Mouse (Mus musculus): ENCODE results near the gene Asic2. TPM values are rescaled to one million over a fixed set of nuclear protein-coding genes. Genes with fewer than 3 reads are reported as not detected.

Gene Asic2
- total and polyA plus RNA-seq, 2 experiments from 2014 or later, result 19.8 to 60.2 TPM

- no peak overlapping the region for H3K4me2 ChIP-seq (ENCODE audit: low read depth, low read length, poor library complexity, severe bottlenecking)
- no peak overlapping the region for H3K4me3 ChIP-seq (ENCODE audit: low read depth, low read length)
- no peak for TF ChIP-seq CTCF (IDR thresholded peaks at IDR 0.05)
- no peaks in the 10 kb centered on the region for H3K27me3 ChIP-seq (ENCODE audit: insufficient read depth, low read length)
- H3K36me3 ChIP-seq (ENCODE audit: insufficient read depth, low read length), result no peaks in the 10 kb centered on the region
- H3K9ac ChIP-seq (replicated peaks; ENCODE audit: low read length, poor library complexity, severe bottlenecking), result no peak overlapping the region
- 45% methylated on average over 3 of the region's 3 CpGs for WGBS
- peak; percentile 44 for DNase-seq (ENCODE audit: low spot score)
- peaks cover 5% of the 10 kb centered on the region; the same call in 1 of the 2 replicates for H3K4me1 ChIP-seq (ENCODE audit: insufficient read depth, low read length)
- no peak overlapping the region for H3K27ac ChIP-seq (ENCODE audit: low read depth, low read length)
- no peaks in the 10 kb centered on the region for H3K9me3 ChIP-seq (ENCODE audit: low read length)
- no peak for ATAC-seq (ENCODE audit: low FRiP score)
Observed at GRCm38 (mm10) chr11:81737777-81738176, 230.5 kb downstream of the Asic2 start.

DNA sequence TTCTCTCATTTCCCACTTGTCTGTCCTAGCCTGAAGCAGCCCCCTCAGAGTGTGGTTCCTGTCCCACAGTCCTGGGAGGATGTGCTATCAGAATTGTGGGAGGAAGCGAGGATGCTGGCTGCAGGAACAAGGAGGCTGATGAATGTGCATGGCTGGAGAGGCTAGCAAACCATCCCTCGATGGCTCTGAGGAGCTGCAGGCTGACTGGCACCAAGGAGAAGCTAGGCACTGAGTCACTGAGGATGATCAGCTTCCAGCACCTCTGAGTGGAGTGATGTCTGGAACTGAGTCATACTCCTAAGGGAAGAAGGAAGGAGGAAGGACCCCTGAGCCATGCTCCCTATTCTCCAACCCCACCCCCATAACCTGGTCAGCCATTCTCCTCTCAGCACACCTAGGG, 246.2 kb downstream of the Asic2 start:
- WGBS, result 86% methylated on average over 2 of the region's 2 CpGs
- Histone ChIP-seq H3K4me3 (ENCODE audit: low read depth, low read length) (no peak overlapping the region), H3K27me3 (ENCODE audit: insufficient read depth, low read length) (no peaks in the 10 kb centered on the region), H3K9me3 (ENCODE audit: low read length) (no peaks in the 10 kb centered on the region), H3K36me3 (ENCODE audit: insufficient read depth, low read length) (no peaks in the 10 kb centered on the region), H3K27ac (ENCODE audit: low read depth, low read length) (no peak overlapping the region), H3K4me2 (ENCODE audit: low read depth, low read length, poor library complexity, severe bottlenecking) (no peak overlapping the region), H3K9ac (replicated peaks; ENCODE audit: low read length, poor library complexity, severe bottlenecking) (no peak overlapping the region), H3K4me1 (ENCODE audit: insufficient read depth, low read length) (no peaks in the 10 kb centered on the region)
- no peak for TF ChIP-seq CTCF (IDR thresholded peaks at IDR 0.05)
- DNase-seq (ENCODE audit: low spot score) (no peak), ATAC-seq (ENCODE audit: low FRiP score) (no peak)

DNA sequence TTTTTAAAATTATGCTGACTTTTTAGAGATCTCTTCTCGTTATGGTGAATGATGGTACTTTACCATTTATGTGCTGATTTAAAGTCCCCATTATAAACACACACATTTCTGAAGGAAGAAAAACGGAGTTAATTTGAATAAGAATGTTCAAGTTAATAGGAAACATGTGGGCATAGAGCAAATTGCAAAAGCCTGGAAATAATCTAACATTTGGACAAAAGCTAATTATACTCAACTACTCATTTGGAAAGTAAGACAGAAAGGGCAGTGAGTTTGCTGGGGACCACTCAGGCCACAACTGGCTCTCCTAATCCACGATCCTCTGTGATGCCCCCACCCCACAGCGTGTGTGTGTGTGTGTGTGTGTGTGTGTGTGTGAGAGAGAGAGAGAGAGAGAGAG, 253.5 kb downstream of the Asic2 start:
- ATAC-seq (ENCODE audit: low FRiP score), result no peak
- Histone ChIP-seq H3K4me1 (ENCODE audit: insufficient read depth, low read length) (no peaks in the 10 kb centered on the region), H3K4me3 (ENCODE audit: low read depth, low read length) (no peak overlapping the region), H3K36me3 (ENCODE audit: insufficient read depth, low read length) (no peaks in the 10 kb centered on the region), H3K4me2 (ENCODE audit: low read depth, low read length, poor library complexity, severe bottlenecking) (no peak overlapping the region), H3K9me3 (ENCODE audit: low read length) (no peaks in the 10 kb centered on the region), H3K27me3 (ENCODE audit: insufficient read depth, low read length) (no peaks in the 10 kb centered on the region), H3K27ac (ENCODE audit: low read depth, low read length) (no peak overlapping the region), H3K9ac (replicated peaks; ENCODE audit: low read length, poor library complexity, severe bottlenecking) (no peak overlapping the region)
- no peak for TF ChIP-seq CTCF (IDR thresholded peaks at IDR 0.05)
- DNase-seq (ENCODE audit: low spot score), result no peak
- 64% methylated on average over 4 of the region's 4 CpGs for WGBS

GRCm38 (mm10) chr11:81706996-81707395, 261.3 kb downstream of the Asic2 start:
- TF ChIP-seq CTCF (IDR thresholded peaks at IDR 0.05), result no peak
- Histone ChIP-seq H3K27me3 (ENCODE audit: insufficient read depth, low read length) (no peaks in the 10 kb centered on the region), H3K9me3 (ENCODE audit: low read length) (no peaks in the 10 kb centered on the region), H3K4me3 (ENCODE audit: low read depth, low read length) (no peak overlapping the region), H3K4me2 (ENCODE audit: low read depth, low read length, poor library complexity, severe bottlenecking) (no peak overlapping the region), H3K4me1 (ENCODE audit: insufficient read depth, low read length) (no peaks in the 10 kb centered on the region), H3K36me3 (ENCODE audit: insufficient read depth, low read length) (no peaks in the 10 kb centered on the region), H3K27ac (ENCODE audit: low read depth, low read length) (no peak overlapping the region), H3K9ac (replicated peaks; ENCODE audit: low read length, poor library complexity, severe bottlenecking) (no peak overlapping the region)
- ATAC-seq (ENCODE audit: low FRiP score) (no peak), DNase-seq (ENCODE audit: low spot score) (no peak)
- 60% methylated on average over 5 of the region's 5 CpGs for WGBS

- ATAC-seq (ENCODE audit: low FRiP score), result no peak
- Histone ChIP-seq H3K9me3 (ENCODE audit: low read length) (no peaks in the 10 kb centered on the region), H3K27ac (ENCODE audit: low read depth, low read length) (no peak overlapping the region), H3K36me3 (ENCODE audit: insufficient read depth, low read length) (no peaks in the 10 kb centered on the region), H3K9ac (replicated peaks; ENCODE audit: low read length, poor library complexity, severe bottlenecking) (no peak overlapping the region), H3K4me2 (ENCODE audit: low read depth, low read length, poor library complexity, severe bottlenecking) (no peak overlapping the region), H3K27me3 (ENCODE audit: insufficient read depth, low read length) (no peaks in the 10 kb centered on the region), H3K4me1 (ENCODE audit: insufficient read depth, low read length) (no peaks in the 10 kb centered on the region), H3K4me3 (ENCODE audit: low read depth, low read length) (no peak overlapping the region)
- TF ChIP-seq CTCF (IDR thresholded peaks at IDR 0.05), result peak; percentile 41
- no peak for DNase-seq (ENCODE audit: low spot score)
- 82% methylated on average over 1 of the region's 1 CpGs for WGBS
Observed at GRCm38 (mm10) chr11:81698008-81698407, 270.2 kb downstream of the Asic2 start.

GRCm38 (mm10) chr11:81695501-81695900, 272.8 kb downstream of the Asic2 start:
- WGBS, result 87% methylated on average over 2 of the region's 2 CpGs
- TF ChIP-seq CTCF (IDR thresholded peaks at IDR 0.05), result no peak
- no peak for DNase-seq (ENCODE audit: low spot score)

More at GRCm38 (mm10) chr11:81695501-81695900, 272.8 kb downstream of the Asic2 start:
- Histone ChIP-seq H3K9me3 (ENCODE audit: low read length) (no peaks in the 10 kb centered on the region), H3K4me2 (ENCODE audit: low read depth, low read length, poor library complexity, severe bottlenecking) (no peak overlapping the region), H3K9ac (replicated peaks; ENCODE audit: low read length, poor library complexity, severe bottlenecking) (no peak overlapping the region), H3K4me3 (ENCODE audit: low read depth, low read length) (no peak overlapping the region), H3K36me3 (ENCODE audit: insufficient read depth, low read length) (no peaks in the 10 kb centered on the region), H3K27me3 (ENCODE audit: insufficient read depth, low read length) (no peaks in the 10 kb centered on the region), H3K4me1 (ENCODE audit: insufficient read depth, low read length) (no peaks in the 10 kb centered on the region), H3K27ac (ENCODE audit: low read depth, low read length) (no peak overlapping the region)
- no peak for ATAC-seq (ENCODE audit: low FRiP score)

Data from midbrain, postnatal 0 days (tissue).